Mouse (Mus musculus) midbrain, postnatal 0 days (tissue): ENCODE measurements around the gene Wdpcp. TPM values are rescaled to one million over a fixed set of nuclear protein-coding genes. Genes with fewer than 3 reads are reported as not detected.

Experiments
- ATAC-seq: fragments of 200-750 bp; cut with Nextera tagmentation; 2 replicates; pipeline ENCODE4 v1.8.0; 2017; ENCODE audit warnings: moderate number of reproducible peaks, mild to moderate bottlenecking, moderate TSS enrichment, moderate library complexity; ENCODE audit not compliant: low FRiP score
- DNase-seq: peaks from one replicate; pipeline ENCODE4 v3.0.0-alpha.2; 2015; ENCODE audit warnings: low spot score
- H3K27ac ChIP-seq: fragments of 300-500 bp; sonication (generic); 2 replicates; pipeline ENCODE4 v1.5.1; 2014; ENCODE audit warnings: low read depth, mild to moderate bottlenecking, low read length, mixed read lengths
- H3K27me3 ChIP-seq: fragments of 300-500 bp; sonication (generic); 2 replicates; pipeline ENCODE4 v1.6.1; 2014; ENCODE audit warnings: low read length, control low read depth, mixed read lengths; ENCODE audit not compliant: insufficient read depth
- H3K36me3 ChIP-seq: fragments of 300-500 bp; sonication (generic); 2 replicates; pipeline ENCODE4 v1.6.1; 2014; ENCODE audit warnings: low read length, control low read depth, mixed read lengths; ENCODE audit not compliant: insufficient read depth
- H3K4me1 ChIP-seq: fragments of 300-500 bp; sonication (generic); 2 replicates; pipeline ENCODE4 v1.6.1; 2014; ENCODE audit warnings: mild to moderate bottlenecking, control low read depth, antibody characterized with exemption, low read length, mixed read lengths; ENCODE audit not compliant: insufficient read depth
- H3K4me2 ChIP-seq: fragments of 300-500 bp; sonication (generic); 2 replicates; pipeline ENCODE4 v1.6.1; 2014; ENCODE audit warnings: low read depth, mild to moderate bottlenecking, low read length, mixed read lengths; ENCODE audit not compliant: poor library complexity, severe bottlenecking
- H3K4me3 ChIP-seq: fragments of 300-500 bp; sonication (generic); 2 replicates; pipeline ENCODE4 v1.5.1; 2014; ENCODE audit warnings: low read depth, mild to moderate bottlenecking, low read length, moderate library complexity
- H3K9ac ChIP-seq: fragments of 300-500 bp; sonication (generic); replicated peaks from 2 replicates; pipeline ENCODE4 v1.6.1; 2014; ENCODE audit warnings: mild to moderate bottlenecking, low read length, moderate library complexity, mixed read lengths; ENCODE audit not compliant: poor library complexity, severe bottlenecking
- H3K9me3 ChIP-seq: fragments of 300-500 bp; sonication (generic); 2 replicates; pipeline ENCODE4 v1.6.1; 2016; ENCODE audit warnings: low read length, control low read depth
- CTCF ChIP-seq: IDR thresholded peaks from 2 replicates; pipeline ENCODE4 v1.5.1; 2016; ENCODE audit warnings: antibody characterized with exemption, mild to moderate bottlenecking
- WGBS: fragments of 180-500 bp; shearing (Covaris S2); extraction: QIAGEN DNeasy Blood & Tissue Kit; methylation state at CpG from one replicate; pipeline ENCODE4 v1.1.7; 2014; 5-methylcytosine and 5-hydroxymethylcytosine counted together
- polyA plus RNA-seq: library from polyadenylated mRNA; unstranded; fragments of >200 nt; fragmentation: Nextera tagmentation; extraction: Ambion mirVana; gene quantifications from 2 replicates; pipeline ENCODE4 v1.2.1, GENCODE M21; 2015
- total RNA-seq: library from RNA; depleted of rRNA; stranded (reverse); fragments of >200 nt; gene quantifications from 2 replicates; pipeline ENCODE4 v1.2.3, GENCODE M21; 2014

The Wdpcp gene
- total and polyA plus RNA-seq, 2 experiments from 2014 or later, result 8.6 to 12.9 TPM

DNA sequence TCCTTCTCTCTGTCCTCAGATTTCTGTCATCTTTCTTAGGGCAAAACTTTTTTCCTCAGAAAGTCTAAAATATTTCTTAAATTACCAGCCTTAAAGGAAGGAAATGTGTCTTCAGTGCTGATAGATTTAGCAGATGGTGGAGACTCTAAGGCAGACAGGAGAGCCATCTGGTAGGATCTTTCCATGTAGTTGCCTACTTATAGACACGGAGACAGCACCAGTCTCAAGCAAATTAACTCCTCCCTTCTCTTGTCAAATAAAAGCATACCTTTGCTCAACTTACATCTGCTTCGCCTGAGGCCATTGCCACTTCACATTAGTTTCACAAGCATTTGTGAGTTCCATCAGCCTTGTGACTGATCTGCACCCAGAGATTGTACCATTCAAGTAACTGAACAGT, 27.0 kb upstream of the Wdpcp start:
- Histone ChIP-seq H3K9ac (no peak overlapping the region), H3K27me3 (no peaks in the 10 kb centered on the region), H3K4me3 (no peak overlapping the region), H3K4me2 (no peak overlapping the region), H3K4me1 (no peaks in the 10 kb centered on the region), H3K27ac (no peak overlapping the region), H3K36me3 (no peaks in the 10 kb centered on the region), H3K9me3 (no peaks in the 10 kb centered on the region)
- DNase-seq (no peak), ATAC-seq (no peak)
- TF ChIP-seq CTCF, result no peak
- 76% methylated on average over 2 of the region's 2 CpGs for WGBS

DNA sequence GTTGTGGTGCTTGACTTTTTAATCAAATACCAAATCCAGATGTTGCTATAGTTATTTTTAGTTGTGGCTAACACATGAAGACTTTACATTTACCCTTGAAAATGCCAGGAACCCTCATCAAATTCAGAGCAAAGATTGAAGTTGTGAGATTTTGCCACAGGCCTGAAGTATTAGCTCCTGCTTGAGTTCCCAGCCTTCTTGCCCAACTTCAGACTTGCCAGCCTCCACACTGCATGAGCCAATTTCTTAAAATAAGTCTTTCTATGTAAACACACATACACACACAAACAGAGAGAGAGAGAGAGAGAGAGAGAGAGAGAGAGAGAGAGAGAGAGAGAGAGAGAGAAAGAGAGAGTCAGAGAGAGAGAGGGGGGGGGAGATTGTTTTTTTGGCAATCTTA, 26.1 kb upstream of the Wdpcp start:
- H3K27me3 ChIP-seq, result no peaks in the 10 kb centered on the region
- no peak overlapping the region for H3K27ac ChIP-seq
- DNase-seq, result no peak
- H3K4me3 ChIP-seq, result no peak overlapping the region
- no peaks in the 10 kb centered on the region for H3K36me3 ChIP-seq
- no peak for TF ChIP-seq CTCF
- no peaks in the 10 kb centered on the region for H3K9me3 ChIP-seq
- no peak for ATAC-seq
- H3K4me2 ChIP-seq, result no peak overlapping the region
- H3K9ac ChIP-seq, result no peak overlapping the region
- H3K4me1 ChIP-seq, result no peaks in the 10 kb centered on the region

DNA sequence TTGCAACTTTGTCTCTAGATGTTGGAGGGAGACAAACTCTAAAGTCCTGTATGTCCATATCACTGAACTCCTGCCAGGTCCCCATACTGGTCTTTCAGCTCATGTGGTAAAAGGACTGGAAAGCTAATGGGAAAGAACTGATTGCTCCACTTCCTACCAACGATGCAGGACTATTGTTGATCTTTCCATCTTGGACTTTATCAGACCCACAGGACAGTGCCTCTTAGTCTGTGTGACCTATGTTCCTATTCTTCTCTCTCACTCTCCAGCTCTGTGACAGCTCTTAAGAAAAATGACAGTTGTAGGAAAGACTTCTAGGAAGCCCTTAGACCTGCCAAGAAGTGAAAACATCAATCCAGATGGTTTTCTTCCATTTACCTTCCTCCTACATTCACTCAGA, 25.4 kb upstream of the Wdpcp start:
- H3K9me3 ChIP-seq, result no peaks in the 10 kb centered on the region
- TF ChIP-seq CTCF, result no peak
- H3K27ac ChIP-seq, result no peak overlapping the region
- 79% methylated on average over 1 of the region's 1 CpGs for WGBS
- no peak overlapping the region for H3K4me2 ChIP-seq
- H3K9ac ChIP-seq, result no peak overlapping the region
- no peaks in the 10 kb centered on the region for H3K27me3 ChIP-seq
- H3K36me3 ChIP-seq, result no peaks in the 10 kb centered on the region
- H3K4me1 ChIP-seq, result no peaks in the 10 kb centered on the region
- DNase-seq (no peak), ATAC-seq (no peak)
- no peak overlapping the region for H3K4me3 ChIP-seq

DNA sequence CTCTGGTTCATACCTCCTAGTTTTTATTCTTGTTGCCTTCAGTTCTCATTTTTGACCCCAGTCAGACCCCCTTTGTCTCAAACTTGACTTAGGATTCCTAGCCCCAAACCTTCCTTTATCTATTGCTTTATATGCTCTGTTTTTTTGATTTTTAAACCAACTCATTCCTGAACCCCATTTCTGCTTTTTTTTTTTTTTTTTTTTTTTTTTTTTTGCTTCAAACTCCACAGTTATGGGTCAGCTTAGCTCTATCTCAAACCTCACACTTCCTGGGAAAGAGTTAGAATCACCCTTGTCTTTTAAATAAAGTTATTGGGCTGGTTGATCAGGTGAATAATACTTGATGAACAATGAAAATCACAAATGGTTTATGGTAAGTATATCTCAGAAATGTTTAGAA, 24.5 kb upstream of the Wdpcp start:
- ATAC-seq (no peak), DNase-seq (no peak)
- no peak overlapping the region for H3K27ac ChIP-seq
- no peak for TF ChIP-seq CTCF
- H3K9ac ChIP-seq, result no peak overlapping the region
- H3K4me1 ChIP-seq, result no peaks in the 10 kb centered on the region
- no peaks in the 10 kb centered on the region for H3K27me3 ChIP-seq
- H3K4me3 ChIP-seq, result no peak overlapping the region
- H3K36me3 ChIP-seq, result no peaks in the 10 kb centered on the region
- H3K9me3 ChIP-seq, result no peaks in the 10 kb centered on the region
- H3K4me2 ChIP-seq, result no peak overlapping the region

DNA sequence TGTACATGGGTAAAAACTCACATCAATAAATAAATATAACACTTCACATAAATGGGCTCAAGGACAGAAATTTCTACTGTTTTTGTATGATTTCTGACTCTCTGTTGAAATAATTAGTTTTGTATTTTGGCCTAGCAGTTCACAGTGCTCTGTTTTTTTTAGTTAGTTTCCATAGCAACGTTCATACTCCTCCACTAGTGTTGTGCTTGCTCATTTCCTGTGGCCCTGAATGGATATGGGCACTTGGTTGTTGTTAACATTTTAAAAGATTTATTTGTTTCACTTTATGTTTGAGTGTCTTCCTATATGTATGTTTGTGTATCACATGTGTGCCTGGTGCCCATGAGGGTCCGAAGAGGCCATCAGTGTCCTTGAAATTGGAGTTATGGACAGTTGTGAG, 23.0 kb upstream of the Wdpcp start:
- Histone ChIP-seq H3K27ac (no peak overlapping the region), H3K4me1 (no peaks in the 10 kb centered on the region), H3K9me3 (no peaks in the 10 kb centered on the region), H3K9ac (no peak overlapping the region), H3K27me3 (no peaks in the 10 kb centered on the region), H3K4me3 (no peak overlapping the region), H3K4me2 (no peak overlapping the region), H3K36me3 (no peaks in the 10 kb centered on the region)
- no peak for TF ChIP-seq CTCF
- 87% methylated on average over 2 of the region's 2 CpGs for WGBS
- no peak for DNase-seq
- no peak; the same call in 1 of the 2 replicates for ATAC-seq

DNA sequence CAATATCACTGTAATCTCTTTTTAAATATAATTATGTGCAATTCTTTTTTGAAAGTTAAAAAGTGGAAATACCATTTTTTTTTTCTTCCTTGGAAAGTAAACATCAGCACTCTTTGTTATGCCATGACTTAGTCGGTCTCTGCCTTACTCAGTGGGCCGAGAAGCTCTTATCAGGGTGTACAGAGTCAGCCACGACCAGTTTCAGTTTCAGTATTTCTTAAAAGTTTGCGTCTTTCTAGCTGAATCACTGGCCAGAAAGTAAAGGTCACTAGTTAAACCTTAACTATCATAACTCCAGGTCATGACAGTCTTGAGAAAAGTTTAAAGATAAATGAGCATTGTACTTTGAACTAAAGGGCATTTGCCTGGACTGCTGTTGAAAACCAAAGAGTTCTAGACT, 22.3 kb upstream of the Wdpcp start:
- no peak overlapping the region for H3K9ac ChIP-seq
- H3K27me3 ChIP-seq, result no peaks in the 10 kb centered on the region
- no peak for TF ChIP-seq CTCF
- DNase-seq (no peak), ATAC-seq (no peak)
- H3K4me2 ChIP-seq, result no peak overlapping the region
- 92% methylated on average over 4 of the region's 4 CpGs for WGBS
- H3K9me3 ChIP-seq, result no peaks in the 10 kb centered on the region
- no peak overlapping the region for H3K4me3 ChIP-seq
- H3K4me1 ChIP-seq, result no peaks in the 10 kb centered on the region
- no peaks in the 10 kb centered on the region for H3K36me3 ChIP-seq
- no peak overlapping the region for H3K27ac ChIP-seq
